Mouse (Mus musculus) NIH3T3 (cell line): Measurements from ENCODE around the gene Fcrla.
"Not testable (repeated sequence)": the region's sequence is repeated elsewhere in the genome, so short reads cannot be mapped to it uniquely, and the experiment has no call there.

Source experiments
- DNase-seq: peaks from one replicate; pipeline ENCODE4 v3.0.0-alpha.2; 2012; ENCODE audit warnings: low read depth

Fcrla gene

GRCm38 (mm10) chr1:170927378-170927777, at the start of gene Fcrla:
Gene Fcrla (minus strand): TSS chr1:170927583.
- no peak for DNase-seq

DNA sequence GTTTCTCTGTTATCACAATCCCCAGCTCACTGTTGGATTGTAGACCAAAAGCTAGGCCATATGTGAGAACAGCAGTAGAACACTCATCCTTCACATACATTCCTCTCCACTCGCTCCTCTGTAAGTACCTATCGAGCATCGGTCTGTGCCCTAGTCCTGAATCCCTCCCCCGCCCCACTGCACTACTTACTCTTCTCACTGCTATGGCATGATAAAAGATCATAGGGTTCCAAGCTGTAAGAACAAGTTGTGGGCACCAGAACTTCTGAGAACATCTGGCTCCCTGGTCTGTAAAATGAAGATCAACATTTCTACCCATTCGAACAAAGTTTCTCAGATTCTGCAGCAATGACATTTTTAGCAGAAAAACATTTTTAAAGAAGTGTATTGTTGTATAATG, 49.1 kb upstream of the Fcrla start, which contains the start of gene Fcgr2b:
Gene Fcgr2b, minus strand, starts transcription at position 101 of the 400 bp plus-strand sequence.
- no peak for DNase-seq

GRCm38 (mm10) chr1:170975751-170976161, 48.4 kb upstream of the Fcrla start:
- no peak for DNase-seq

DNA sequence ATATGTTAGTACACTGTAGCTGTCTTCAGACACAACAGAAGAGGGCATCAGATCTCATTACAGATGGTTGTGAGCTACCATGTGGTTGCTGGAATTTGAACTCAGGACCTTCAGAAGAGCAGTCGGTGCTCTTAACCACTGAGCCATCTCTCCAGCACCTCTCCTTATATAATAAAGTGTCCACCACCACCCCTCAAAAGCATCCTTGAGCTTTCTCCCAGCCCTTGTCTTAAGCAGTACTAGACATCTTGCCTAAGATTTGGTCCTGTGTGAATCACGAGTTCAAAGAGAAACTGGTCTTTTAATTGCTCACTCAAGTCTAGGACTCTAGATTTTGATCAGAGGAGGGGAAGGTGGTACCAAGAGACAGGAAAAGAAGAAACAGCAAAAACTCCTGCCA, 48.0 kb upstream of the Fcrla start:
- not testable (repeated sequence) for DNase-seq

DNA sequence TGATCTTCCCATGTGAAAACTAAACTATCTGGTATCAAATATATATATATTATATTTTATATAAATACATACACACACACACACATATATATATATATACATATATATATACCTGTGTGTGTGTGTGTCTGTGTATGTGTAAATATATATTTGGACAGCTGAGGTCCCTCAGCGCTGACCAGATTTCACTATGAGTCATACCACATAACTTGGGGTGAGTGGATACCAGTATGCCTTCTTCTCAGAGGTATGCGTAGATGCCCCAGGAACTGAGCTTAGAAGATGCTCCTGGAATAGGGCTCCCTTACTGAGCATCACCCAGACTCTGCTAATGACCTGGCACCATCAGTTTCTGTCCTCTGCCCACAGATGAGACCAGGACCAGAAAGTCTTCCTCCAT, 47.4 kb upstream of the Fcrla start:
- DNase-seq = no peak

- no peak for DNase-seq
These were observed 46.8 kb upstream of the Fcrla start for GRCm38 (mm10) chr1:170974171-170974570.

GRCm38 (mm10) chr1:170972936-170973335, 45.6 kb upstream of the Fcrla start:
- DNase-seq = peak; percentile 15

- no peak for DNase-seq
These were observed 45.1 kb upstream of the Fcrla start for GRCm38 (mm10) chr1:170972494-170972893.

- DNase-seq = no peak
These were observed 41.2 kb upstream of the Fcrla start for GRCm38 (mm10) chr1:170968576-170968975.

DNA sequence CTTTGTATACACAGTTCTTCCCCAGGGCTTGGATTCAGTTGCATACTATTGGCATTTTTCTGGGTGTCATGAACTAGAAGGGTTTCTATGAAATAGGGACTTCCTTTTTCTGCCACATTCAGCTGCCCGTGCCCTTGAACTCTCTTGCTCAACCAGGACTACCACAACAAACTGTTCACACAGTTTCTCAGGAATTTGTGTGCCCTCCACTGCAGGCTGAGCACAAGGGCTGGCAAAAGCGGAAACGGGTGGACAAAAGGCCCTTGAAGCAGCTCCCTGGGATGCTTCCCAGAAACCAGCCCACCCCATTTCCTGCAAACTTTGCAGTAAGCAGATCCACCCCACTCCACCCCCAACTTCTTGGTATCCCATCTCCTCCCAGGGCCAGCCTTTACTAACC, 40.2 kb upstream of the Fcrla start:
- DNase-seq = no peak

- DNase-seq = peak; percentile 59
These were observed 35.7 kb upstream of the Fcrla start for GRCm38 (mm10) chr1:170963087-170963486.

GRCm38 (mm10) chr1:170962301-170962700, 34.9 kb upstream of the Fcrla start:
- DNase-seq = peak; percentile 73

GRCm38 (mm10) chr1:170961101-170961500, 33.7 kb upstream of the Fcrla start:
- DNase-seq = no peak

DNA sequence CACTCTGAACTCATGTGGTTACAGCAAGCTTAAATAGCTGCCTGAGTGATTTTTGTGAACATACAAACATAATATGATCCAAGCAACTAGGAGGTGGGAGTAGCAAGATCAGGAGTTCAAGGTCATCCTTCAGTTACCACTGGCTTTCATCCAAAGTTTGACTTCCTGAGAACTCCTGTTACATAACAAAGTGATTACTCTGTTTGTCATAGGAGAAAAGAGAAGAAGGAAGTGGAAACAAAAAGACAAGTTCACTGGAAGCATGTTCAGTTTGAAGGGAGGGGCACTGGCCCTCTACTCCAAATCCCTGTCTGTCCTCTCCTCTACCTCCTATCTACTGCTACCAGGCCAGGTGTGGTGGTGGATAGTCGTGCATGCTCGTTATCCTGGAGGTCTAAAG, 32.4 kb upstream of the Fcrla start:
- DNase-seq = peak; percentile 27

DNA sequence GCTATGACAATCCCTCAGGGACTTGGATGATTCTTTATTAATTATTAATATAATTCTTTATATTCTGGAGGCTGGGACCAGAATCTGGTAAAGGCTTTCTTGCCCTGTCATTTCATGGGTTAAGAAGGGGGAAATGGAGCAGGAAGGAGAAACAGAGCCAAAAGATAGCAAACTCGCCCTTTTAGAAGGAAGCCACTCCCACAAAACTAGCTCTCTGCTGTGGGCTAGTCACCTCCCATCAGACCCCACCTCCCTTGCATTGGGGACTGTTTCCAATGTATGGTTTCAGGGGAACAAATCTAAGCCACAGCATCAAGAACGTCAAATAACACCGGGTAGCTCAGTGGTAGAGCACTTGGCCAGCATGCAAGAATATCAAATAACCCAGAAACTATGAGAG, 30.8 kb upstream of the Fcrla start:
- DNase-seq = no peak

GRCm38 (mm10) chr1:170953192-170953591, 25.8 kb upstream of the Fcrla start:
- DNase-seq = no peak

- no peak for DNase-seq
These were observed 23.4 kb upstream of the Fcrla start for GRCm38 (mm10) chr1:170950772-170951171.

DNA sequence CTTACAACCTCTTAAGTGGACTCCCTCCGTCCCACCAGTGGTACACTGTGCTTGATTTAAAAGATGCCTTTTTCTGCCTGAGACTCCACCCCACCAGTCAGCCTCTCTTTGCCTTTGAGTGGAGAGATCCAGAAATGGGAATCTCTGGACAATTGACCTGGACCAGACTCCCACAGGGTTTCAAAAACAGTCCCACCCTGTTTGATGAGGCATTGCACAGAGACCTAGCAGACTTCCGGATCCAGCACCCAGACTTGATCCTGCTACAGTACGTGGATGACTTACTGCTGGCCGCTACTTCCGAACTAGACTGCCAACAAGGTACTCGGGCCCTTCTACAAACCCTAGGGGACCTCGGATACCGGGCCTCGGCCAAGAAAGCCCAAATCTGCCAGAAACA, 17.5 kb upstream of the Fcrla start:
- DNase-seq = not testable (repeated sequence)

DNA sequence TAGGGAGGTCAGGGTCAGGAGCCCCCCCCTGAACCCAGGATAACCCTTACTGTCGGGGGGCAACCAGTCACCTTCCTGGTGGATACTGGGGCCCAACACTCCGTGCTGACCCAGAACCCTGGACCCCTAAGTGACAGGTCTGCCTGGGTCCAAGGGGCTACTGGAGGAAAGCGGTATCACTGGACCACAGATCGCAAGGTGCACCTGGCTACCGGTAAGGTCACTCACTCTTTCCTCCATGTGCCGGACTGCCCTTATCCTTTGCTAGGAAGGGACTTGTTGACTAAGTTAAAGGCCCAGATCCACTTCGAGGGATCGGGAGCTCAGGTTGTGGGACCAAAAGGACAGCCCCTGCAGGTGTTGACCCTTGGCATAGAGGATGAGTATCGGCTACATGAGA, 16.8 kb upstream of the Fcrla start:
- DNase-seq = not testable (repeated sequence)

DNA sequence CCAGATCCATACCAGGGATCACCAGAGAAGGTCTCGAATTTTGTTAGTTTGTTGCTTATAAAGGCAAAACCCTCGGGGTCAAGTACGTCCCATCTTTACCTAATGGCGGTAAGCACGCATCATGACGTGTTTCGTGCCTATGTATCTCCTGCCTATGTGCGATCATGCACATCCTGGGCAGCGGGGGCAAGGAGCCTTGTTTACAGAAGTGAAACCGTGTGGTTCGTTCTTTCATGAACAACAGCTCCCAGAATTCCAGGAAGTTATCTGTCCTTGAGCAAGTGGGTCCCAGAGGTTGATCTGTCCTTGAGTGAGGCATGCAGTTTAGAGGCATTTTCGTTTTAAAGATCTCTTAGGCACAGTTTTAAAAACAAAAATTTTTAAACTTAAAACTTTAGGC, 11.9 kb upstream of the Fcrla start:
- DNase-seq = no peak

DNA sequence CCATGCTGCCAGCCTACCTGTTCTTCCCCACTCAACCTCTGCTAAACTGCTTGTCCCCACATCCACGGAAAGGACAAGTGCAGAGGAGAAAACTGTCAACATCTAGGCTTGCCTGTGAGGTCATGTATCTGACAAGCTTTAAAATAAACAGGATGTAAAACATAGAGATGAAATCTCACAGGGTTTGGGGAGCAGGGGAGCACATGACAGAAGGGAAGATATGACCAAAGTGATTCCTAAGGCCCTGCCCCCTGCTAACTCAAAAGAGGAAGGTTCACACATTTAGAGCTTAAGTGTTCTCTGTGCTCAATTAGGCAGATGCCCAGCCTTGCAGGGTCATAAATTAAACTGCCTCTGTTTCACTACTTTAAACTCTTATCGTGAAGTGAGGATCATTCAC, 7.0 kb upstream of the Fcrla start:
- DNase-seq = no peak

DNA sequence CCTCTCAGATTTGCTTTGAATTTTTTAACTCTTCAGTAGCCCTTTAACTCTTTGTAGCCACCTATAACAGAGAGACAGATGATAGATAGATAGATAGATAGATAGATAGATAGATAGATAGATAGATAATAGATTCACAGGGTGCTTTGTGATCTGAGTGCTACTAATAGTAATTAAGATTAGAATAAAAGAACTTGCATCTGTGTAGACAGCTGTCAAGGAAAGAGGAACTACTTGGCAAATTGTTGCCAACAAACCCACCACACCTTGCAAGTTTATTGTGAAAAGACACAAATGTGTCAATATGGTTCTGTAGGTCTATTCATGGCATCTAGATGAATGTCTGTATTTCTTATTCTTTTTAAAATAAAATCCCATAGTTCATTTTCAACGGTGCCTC, 6.6 kb upstream of the Fcrla start:
- no peak for DNase-seq

GRCm38 (mm10) chr1:170933386-170933920, 6.1 kb upstream of the Fcrla start:
- no peak for DNase-seq

DNA sequence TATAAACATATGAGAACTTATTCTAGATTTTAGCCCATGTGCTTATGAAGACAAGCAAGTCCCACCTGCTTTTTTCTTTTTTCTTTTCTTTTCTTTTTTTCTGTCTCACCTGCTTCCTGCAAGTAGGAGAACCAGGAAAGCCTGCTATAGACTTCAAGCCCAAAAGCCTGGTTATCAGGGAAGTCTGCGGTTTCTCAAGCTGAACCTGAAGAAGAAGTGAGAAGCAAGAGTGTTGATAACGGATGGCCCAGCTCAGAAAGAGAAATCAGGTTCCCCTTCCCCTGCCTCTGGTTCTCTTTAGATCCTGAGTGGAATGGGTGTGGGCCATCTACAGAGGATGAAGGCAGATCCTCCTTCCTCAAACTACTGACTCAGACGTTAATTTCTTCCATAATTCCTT, 4.7 kb upstream of the Fcrla start:
- DNase-seq = no peak

- DNase-seq = no peak
These were observed 1.9 kb upstream of the Fcrla start for GRCm38 (mm10) chr1:170929245-170929644.
